Mouse (Mus musculus) T-cell, adult 2 months (primary cell): ENCODE measurements around the gene Nsmce4a.

ENCODE experiments used
- DNase-seq: peaks from one replicate; pipeline ENCODE4 v3.0.0; 2022; ENCODE audit warnings: low spot score

Gene Nsmce4a

GRCm38 (mm10) chr7:130577388-130578003, 4.6 kb upstream of the Nsmce4a start, which contains the start of gene Tacc2:
Gene Tacc2, plus strand, starts transcription at chr7:130577438.
- no peak for DNase-seq

DNA sequence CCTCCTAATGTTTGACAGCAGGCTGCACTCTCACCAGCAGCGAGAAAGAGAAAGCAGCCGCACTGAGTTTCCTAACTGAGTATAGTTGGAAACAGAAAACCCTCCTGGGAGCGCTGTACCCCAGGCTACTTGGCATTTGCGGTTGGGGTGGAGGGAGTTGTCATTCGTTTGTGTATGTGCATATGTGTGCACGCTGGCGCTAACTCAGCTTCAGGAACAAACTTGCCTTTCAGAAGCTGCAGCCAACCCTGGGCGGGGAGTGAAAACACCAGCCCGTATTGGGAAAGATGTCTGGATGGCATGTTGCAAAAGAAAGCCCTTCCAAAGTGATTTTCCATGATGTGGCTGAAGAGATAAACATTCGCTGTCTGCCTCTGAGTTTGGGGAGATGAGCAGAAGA, 4.1 kb upstream of the Nsmce4a start:
- no peak for DNase-seq

GRCm38 (mm10) chr7:130574211-130574991, 1.5 kb upstream of the Nsmce4a start:
- DNase-seq: no peak

GRCm38 (mm10) chr7:130573746-130574145, 828 bp upstream of the Nsmce4a start:
- no peak for DNase-seq

- no peak for DNase-seq
Measured at GRCm38 (mm10) chr7:130570472-130570871, 2.4 kb downstream of the Nsmce4a start.

DNA sequence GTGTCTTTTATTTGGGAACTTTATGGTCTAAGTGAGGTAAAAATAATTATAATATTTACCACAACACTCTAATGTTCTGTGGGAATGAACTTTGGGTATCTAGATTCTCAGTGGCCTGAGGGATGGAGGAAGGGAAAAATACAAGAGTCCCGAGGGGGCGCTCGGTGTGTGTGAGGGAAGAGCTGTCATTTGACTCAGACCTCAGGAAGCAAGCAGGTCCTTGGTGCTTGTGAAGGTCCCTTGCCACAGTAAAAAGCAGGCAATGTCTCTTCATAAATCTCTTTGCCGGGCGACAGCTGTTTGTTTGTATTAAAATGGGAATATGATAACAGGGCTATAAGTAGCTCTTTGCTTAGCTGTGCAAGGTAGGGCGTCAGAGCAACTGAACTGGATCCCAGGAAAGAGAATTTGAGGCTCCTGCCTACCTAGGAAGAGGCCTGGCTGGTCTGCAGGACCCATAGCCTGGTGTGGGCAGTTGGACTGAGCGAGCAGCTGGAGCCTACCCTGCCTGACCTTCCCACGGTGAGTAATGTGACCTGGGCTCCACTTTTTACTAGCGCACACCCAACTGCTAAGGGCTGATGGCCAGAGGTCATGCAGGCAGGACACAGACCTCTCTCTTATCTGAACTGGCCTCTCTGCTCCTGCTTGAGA, 4.0 kb downstream of the Nsmce4a start:
- no peak for DNase-seq

GRCm38 (mm10) chr7:130564596-130564995, 8.3 kb downstream of the Nsmce4a start:
- DNase-seq: no peak

DNA sequence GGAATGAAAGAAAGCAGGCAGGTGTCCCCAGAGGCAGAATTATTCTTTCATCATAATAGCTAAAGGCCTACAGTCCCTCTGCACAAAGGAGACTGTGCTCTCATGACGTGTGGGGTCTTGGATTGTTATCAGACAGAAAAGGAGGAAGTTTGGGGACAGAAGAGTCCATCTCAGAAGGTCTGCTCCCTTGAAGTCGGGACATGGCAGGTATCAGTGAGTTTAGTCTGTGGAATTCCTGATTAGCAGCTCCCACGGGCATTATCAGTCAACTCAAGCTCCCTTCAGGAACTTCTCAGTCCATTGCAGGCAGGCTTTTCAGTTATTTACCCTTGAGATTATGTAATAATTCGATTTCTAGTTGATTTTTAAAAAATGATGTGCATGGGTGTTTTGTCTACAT, 9.0 kb downstream of the Nsmce4a start:
- no peak for DNase-seq

DNA sequence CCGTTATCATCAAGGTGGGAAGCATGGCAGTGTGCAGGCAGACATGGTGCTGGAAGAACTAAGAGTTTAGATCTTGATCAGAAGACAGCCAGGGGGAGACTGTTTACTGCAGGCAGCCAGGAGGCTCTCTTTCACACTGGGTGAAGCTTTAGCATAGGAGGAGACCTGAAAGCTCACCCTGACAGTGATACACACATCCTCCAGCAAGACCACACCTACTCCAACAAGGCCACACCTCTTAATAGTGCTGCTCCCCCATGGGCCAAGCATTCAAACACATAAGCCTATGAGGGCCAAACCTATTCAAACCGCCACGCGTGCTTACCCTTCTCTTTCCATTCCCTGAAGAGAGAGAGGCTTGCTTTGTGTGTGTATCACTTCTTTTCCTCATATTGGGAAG, 9.6 kb downstream of the Nsmce4a start:
- no peak for DNase-seq

DNA sequence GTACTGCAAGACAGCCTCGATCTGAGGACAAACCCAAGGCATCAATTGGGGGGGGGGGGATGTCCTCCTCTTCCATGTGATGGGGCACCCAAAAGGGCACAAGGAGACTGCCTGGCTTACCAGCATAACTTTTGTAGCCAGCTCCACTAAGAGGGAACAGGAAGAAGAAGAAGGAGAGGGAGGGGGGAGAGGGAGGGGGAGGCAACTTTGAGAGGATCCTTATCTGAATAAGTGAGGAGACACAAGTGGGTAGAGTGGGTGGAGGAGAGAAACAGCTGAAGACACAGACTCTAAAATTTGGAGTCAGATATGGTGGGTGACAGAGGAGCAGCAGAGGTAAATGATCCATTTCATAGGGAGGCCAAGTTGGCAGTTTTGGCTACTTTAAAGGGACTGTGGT, 12.0 kb downstream of the Nsmce4a start:
- DNase-seq: no peak

DNA sequence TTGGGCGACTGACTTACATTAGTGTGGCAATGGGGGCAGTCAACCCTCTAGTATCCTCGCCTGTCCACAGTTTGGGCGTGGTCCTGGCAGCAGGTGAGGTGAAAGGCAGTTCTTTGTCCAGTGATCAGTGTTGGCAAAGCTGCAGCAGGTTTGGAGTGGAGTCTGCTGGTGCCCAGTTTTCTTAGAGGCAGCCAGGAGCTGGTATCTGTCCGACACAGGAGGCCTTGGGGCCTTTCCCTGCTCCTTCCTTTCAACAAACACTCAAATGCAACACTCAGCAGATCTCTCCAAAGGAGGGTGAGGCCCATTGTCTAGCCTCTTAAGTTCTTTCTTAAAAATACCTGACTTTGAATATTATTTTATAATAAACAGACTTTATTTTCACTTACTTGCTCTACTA, 14.3 kb downstream of the Nsmce4a start:
- no peak for DNase-seq

GRCm38 (mm10) chr7:130555597-130555996, 17.3 kb downstream of the Nsmce4a start:
- no peak for DNase-seq

GRCm38 (mm10) chr7:130553321-130553720, 19.6 kb downstream of the Nsmce4a start:
- DNase-seq: no peak

DNA sequence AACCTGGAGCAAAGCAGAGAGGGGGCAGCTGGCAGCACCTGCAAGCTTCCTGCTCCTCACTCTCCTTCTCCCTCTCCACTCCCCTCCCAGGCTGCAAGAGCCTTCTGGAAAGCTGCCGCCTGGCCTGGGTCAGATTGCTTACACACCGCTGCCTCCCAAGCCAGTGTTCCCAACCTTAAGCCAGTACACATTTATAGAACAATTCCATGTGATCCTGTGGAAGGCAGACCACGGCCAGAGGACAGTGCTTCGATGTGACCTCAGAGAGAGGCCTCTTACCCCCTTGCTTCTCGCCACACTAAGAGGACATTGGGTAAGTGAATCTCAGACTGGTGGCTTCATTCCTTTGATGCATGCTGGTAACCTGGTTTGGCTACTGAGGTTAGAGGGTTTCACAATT, 20.1 kb downstream of the Nsmce4a start:
- DNase-seq: no peak

DNA sequence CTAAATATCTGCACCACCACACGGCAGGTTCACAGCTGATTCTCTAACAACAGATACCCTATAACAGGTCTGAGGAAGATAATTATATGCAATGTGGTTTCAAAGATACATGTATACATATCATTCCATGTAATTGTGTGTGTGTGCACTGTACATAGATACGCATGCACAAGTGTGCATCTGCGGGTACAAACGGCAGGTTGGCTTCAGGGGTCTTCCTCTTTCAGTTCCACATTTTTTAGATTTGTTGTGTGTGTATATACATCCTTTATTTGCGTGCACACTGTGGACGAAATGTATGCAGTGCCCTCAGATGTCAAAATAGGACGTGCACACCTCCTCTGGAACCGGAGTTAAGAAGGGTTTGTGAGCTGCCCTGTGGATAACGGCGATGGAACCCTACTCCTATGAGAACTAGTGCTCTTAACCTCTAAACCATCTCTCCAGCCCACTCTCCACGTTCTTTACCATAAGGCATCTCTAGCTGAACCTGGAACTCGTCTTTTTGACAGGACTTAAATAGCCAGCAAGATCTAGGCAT, 25.2 kb downstream of the Nsmce4a start:
- no peak for DNase-seq

- peak; percentile 93 for DNase-seq
Measured at GRCm38 (mm10) chr7:130546791-130547484, 26.0 kb downstream of the Nsmce4a start.

GRCm38 (mm10) chr7:130546421-130546790, 26.5 kb downstream of the Nsmce4a start:
- DNase-seq: no peak

- DNase-seq: no peak
Measured at GRCm38 (mm10) chr7:130545893-130546292, 27.0 kb downstream of the Nsmce4a start.

DNA sequence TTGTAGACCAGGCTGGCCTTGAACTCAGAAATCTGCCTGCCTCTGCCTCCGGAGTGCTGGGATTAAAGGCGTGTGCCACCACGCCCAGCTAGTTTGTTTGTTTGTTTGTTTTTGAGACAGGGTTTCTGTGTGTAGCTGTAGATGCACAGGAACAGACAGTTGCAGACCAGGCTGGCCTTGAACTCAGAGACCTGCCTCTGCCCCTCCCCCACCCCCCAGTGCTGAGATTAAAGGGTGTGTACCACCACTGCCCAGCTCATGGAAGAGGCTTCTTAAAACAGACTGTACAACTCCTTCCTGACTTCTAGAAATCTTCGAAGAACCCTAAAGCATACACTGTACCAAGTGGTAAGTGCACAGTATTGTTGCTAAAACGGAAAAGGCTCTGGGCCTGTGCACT, 27.5 kb downstream of the Nsmce4a start:
- DNase-seq: no peak

- DNase-seq: no peak
Measured at GRCm38 (mm10) chr7:130543181-130543580, 29.7 kb downstream of the Nsmce4a start.

DNA sequence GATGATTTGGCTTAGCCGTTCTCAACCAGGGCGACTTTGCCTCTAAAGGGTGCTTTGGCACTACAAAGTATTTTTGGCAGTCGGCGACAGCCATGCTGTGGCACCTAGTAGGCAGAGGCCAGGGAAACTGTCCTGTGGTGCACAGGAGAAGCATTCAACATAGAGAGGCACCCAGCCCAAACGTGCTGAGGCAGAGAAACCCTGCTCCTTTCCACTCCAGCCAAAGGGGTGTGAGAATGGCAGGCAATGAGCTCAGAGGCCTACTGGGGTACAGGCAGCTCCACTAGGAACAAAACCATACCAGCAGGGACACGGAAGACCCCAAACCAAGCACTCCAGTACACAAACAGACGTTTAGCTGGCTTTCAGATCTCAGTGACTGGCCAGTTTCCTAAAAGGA, 32.7 kb downstream of the Nsmce4a start:
- DNase-seq: no peak

GRCm38 (mm10) chr7:130537068-130537467, 35.9 kb downstream of the Nsmce4a start:
- no peak for DNase-seq
